Mouse (Mus musculus) midbrain, embryonic 11.5 days (tissue): ENCODE data around the gene Chmp6. TPM values are rescaled to one million over a fixed set of nuclear protein-coding genes. Genes with fewer than 3 reads are reported as not detected.

Source experiments
- ATAC-seq: fragments of 200-750 bp; cut with Nextera tagmentation; 2 replicates; pipeline ENCODE4 v1.8.0; 2017; ENCODE audit warnings: moderate TSS enrichment, moderate library complexity; ENCODE audit not compliant: low FRiP score
- DNase-seq: peaks from one replicate; pipeline ENCODE4 v3.0.0; 2015; ENCODE audit warnings: low spot score; ENCODE audit errors: missing footprints
- H3K27ac ChIP-seq: fragments of 300-500 bp; sonication (generic); 2 replicates; pipeline ENCODE4 v1.5.1; 2014; ENCODE audit warnings: low read depth, low read length
- H3K27me3 ChIP-seq: fragments of 300-500 bp; sonication (generic); 2 replicates; pipeline ENCODE4 v1.6.1; 2014; ENCODE audit warnings: mild to moderate bottlenecking, low read length, moderate library complexity, mixed read lengths; ENCODE audit not compliant: control insufficient read depth, insufficient read depth
- H3K36me3 ChIP-seq: fragments of 300-500 bp; sonication (generic); 2 replicates; pipeline ENCODE4 v1.6.1; 2014; ENCODE audit warnings: mild to moderate bottlenecking, low read length, moderate library complexity, mixed read lengths; ENCODE audit not compliant: control insufficient read depth, insufficient read depth
- H3K4me1 ChIP-seq: fragments of 300-500 bp; sonication (generic); 2 replicates; pipeline ENCODE4 v1.6.1; 2014; ENCODE audit warnings: low read length; ENCODE audit not compliant: control insufficient read depth, insufficient read depth
- H3K4me2 ChIP-seq: fragments of 300-500 bp; sonication (generic); 2 replicates; pipeline ENCODE4 v1.6.1; 2014; ENCODE audit warnings: mild to moderate bottlenecking, moderate library complexity
- H3K4me3 ChIP-seq: fragments of 300-500 bp; sonication (generic); 2 replicates; pipeline ENCODE4 v1.5.1; 2014; ENCODE audit warnings: low read depth, low read length
- H3K9ac ChIP-seq: fragments of 300-500 bp; sonication (generic); 2 replicates; pipeline ENCODE4 v1.6.1; 2014; ENCODE audit warnings: low read length
- H3K9me3 ChIP-seq: fragments of 300-500 bp; sonication (generic); 2 replicates; pipeline ENCODE4 v1.6.1; 2016; ENCODE audit warnings: low read length; ENCODE audit not compliant: control insufficient read depth
- WGBS: fragments of 180-500 bp; shearing (Covaris S2); extraction: QIAGEN DNeasy Blood & Tissue Kit; methylation state at CpG from one replicate; pipeline ENCODE4 v1.1.7; 2014; 5-methylcytosine and 5-hydroxymethylcytosine counted together
- polyA plus RNA-seq: library from polyadenylated mRNA; unstranded; fragments of >200 nt; fragmentation: Nextera tagmentation; extraction: Ambion mirVana; gene quantifications from 2 replicates; pipeline ENCODE4 v1.2.1, GENCODE M21; 2014

The Chmp6 gene
- polyA plus RNA-seq, 1 experiment from 2014 or later, result 91.8 TPM

DNA sequence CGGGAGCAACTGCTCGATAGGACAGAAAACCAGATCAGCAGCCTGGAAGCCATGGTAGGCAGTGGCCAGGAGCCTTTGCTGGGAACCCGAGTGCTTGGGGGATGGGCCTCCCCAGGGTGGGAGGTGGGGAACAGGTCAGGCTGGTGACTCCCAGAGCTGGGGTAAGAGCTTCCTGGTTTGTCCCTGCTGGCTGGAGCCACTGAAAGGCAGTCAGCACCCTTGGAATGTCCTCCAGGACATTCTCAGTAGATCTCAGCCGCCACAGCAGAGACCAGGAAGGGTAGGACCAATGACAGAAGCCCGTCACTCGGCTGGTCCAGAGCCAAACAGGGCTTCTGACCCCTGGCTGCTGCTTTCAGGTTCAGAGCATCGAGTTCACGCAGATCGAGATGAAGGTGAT is 2.4 kb downstream of the Chmp6 start:
- Histone ChIP-seq H3K27ac (no peak overlapping the region), H3K9me3 (no peaks in the 10 kb centered on the region), H3K36me3 (peaks cover 11% of the 10 kb centered on the region; the same call in 1 of the 2 replicates), H3K27me3 (no peaks in the 10 kb centered on the region), H3K4me3 (no peak overlapping the region), H3K9ac (no peak overlapping the region), H3K4me2 (no peak overlapping the region), H3K4me1 (peaks cover 19% of the 10 kb centered on the region)
- DNase-seq (no peak), ATAC-seq (no peak)
- WGBS, result 88% methylated on average over 9 of the region's 9 CpGs

DNA sequence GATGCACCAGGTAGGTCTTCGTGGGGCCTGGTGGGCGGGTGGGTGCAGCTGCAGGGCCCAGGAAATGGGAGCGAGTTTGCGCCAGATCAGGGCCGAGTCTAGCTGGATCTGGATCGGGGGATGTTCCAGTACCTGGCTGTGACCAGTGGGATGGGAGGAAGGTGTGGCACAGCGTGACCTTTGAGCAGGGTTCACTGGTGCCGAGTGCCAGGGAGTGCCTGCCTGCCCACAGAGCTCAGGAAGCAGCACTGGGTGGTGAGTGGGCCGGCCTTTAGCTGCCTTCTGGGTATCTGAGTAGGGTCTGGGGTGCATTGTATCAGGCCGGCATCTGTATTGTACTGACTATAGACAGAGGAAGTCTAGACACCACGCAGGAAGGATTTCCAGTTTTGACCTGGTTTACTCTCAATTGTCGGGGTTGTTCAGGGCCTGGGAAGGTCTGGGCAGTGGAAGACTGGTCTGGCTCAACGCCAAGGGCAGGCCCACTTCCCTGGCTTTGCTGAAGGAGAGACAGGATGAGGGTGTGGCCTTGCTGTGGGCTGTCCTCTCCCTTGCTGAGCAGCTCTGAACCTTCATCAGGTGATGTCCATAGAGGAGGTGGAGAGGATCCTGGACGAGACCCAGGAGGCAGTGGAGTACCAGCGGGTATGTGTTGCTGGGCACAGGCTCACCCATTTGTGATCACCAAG is 3.0 kb downstream of the Chmp6 start:
- Histone ChIP-seq H3K27ac (no peak overlapping the region), H3K36me3 (peaks cover 11% of the 10 kb centered on the region; the same call in 1 of the 2 replicates), H3K9me3 (no peaks in the 10 kb centered on the region), H3K4me2 (no peak overlapping the region), H3K27me3 (no peaks in the 10 kb centered on the region), H3K9ac (no peak overlapping the region), H3K4me1 (peaks cover 19% of the 10 kb centered on the region), H3K4me3 (no peak overlapping the region)
- DNase-seq, result no peak
- 94% methylated on average over 15 of the region's 15 CpGs for WGBS
- no peak for ATAC-seq

DNA sequence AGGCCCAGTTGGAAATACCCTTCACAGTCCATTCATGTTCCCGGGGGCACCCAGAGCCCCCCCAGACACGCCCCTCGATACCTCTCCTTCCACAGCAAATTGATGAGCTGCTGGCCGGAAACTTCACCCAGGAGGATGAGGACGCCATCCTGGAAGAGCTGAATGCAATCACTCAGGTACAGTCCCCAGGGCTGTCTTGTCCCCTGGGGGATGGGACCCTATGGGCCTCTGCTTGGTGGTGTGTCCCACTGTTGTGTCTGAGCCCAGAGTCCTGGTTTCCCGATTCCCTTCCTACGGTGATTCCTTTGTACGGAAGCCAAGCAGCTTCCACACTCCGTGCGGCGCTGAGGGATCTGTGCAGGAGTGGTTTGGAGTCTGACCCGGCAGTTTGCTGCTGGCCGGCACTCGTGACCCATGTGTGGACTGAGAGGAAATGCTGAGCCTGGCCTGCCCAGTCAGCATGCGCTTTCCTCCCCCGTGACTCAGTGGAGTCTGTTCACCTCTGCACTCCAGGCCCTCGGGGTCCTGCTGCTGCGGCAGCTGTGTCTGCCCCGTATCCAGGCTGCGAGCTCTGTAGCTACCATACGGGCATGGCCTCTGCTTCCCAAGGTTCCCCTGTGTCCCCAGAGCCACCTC is 3.7 kb downstream of the Chmp6 start:
- Histone ChIP-seq H3K36me3 (peaks cover 11% of the 10 kb centered on the region; the same call in 1 of the 2 replicates), H3K4me1 (peaks cover 19% of the 10 kb centered on the region), H3K4me2 (no peak overlapping the region), H3K27ac (no peak overlapping the region), H3K27me3 (no peaks in the 10 kb centered on the region), H3K9ac (no peak overlapping the region), H3K9me3 (no peaks in the 10 kb centered on the region), H3K4me3 (no peak overlapping the region)
- ATAC-seq (no peak), DNase-seq (no peak)
- 92% methylated on average over 21 of the region's 21 CpGs for WGBS

DNA sequence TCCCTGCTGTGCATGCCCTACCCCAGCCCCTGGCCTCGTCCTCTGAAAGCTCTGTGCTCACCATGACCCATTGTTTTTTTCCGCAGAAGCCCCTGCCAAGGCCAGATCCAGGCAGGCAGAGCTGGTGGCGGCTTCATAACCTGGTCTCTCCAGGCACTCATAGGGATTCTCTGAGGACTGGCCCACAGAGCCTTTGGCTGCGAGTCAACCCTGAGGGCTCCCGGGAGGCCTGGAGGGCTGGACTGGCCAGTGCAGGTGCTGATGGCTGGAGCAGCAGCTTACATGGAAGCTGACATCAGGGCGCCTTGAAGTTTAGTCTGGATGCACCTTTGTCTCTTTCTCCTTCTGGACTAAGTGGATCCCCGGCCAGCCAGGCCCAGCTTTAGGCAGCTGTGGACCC is 5.3 kb downstream of the Chmp6 start:
- Histone ChIP-seq H3K9ac (no peak overlapping the region), H3K4me1 (peaks cover 12% of the 10 kb centered on the region), H3K36me3 (peaks cover 11% of the 10 kb centered on the region; the same call in 1 of the 2 replicates), H3K4me3 (no peak overlapping the region), H3K27me3 (no peaks in the 10 kb centered on the region), H3K9me3 (no peaks in the 10 kb centered on the region), H3K27ac (no peak overlapping the region), H3K4me2 (no peak overlapping the region)
- ATAC-seq, result no peak
- DNase-seq, result no peak
- WGBS, result 87% methylated on average over 7 of the region's 7 CpGs

DNA sequence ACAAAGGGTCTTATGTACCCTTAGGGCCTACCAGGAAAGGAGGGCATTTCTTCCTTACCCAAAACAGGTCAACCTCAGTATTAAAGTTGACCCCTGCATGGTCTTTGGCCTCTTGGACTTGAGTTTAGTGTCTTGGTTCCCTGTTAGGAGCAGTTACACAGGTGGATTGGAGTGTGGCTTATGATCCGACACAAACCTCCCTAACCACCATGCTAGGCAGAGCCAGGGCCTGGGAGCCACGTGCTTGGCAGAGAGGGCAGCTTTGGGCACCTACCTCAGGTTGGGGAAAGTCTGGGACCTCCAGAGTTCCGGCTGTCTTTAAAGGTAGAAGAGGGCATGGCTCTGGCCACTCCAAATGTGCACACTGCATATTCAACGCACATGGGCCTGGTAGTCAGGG is 6.2 kb downstream of the Chmp6 start:
- Histone ChIP-seq H3K9me3 (no peaks in the 10 kb centered on the region), H3K4me3 (no peak overlapping the region), H3K27me3 (no peaks in the 10 kb centered on the region), H3K27ac (no peak overlapping the region), H3K36me3 (peaks cover 11% of the 10 kb centered on the region; the same call in 1 of the 2 replicates), H3K4me2 (no peak overlapping the region), H3K4me1 (peaks cover 9% of the 10 kb centered on the region), H3K9ac (no peak overlapping the region)
- DNase-seq (no peak), ATAC-seq (no peak)
- 92% methylated on average over 4 of the region's 4 CpGs for WGBS

DNA sequence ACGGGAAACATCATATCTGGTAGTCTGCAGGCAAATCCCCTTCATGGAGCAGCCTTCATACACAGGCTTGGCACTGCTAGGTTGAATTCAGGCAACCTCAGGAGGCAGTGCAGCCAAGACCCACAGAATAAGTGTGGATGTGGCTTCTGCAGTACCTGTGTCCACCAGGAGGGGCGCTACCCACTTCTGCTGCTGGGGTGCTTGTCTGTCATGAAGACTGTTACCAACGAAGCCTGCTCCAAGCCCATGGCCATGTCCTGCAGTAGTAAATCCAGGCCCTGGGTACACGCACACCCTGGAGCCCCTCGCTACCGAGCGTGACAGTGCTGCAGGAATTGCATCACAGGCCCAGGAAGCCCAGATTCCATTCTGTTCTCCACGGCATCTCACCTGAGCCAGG is 6.7 kb downstream of the Chmp6 start:
- peak; percentile 8; the same call in 1 of the 2 replicates for ATAC-seq
- Histone ChIP-seq H3K4me1 (peaks cover 5% of the 10 kb centered on the region; the same call in 1 of the 2 replicates), H3K9me3 (no peaks in the 10 kb centered on the region), H3K27ac (no peak overlapping the region), H3K9ac (no peak overlapping the region), H3K4me3 (no peak overlapping the region), H3K4me2 (no peak overlapping the region), H3K27me3 (no peaks in the 10 kb centered on the region), H3K36me3 (peaks cover 11% of the 10 kb centered on the region; the same call in 1 of the 2 replicates)
- DNase-seq, result peak; percentile 96
- WGBS, result 72% methylated on average over 8 of the region's 8 CpGs

DNA sequence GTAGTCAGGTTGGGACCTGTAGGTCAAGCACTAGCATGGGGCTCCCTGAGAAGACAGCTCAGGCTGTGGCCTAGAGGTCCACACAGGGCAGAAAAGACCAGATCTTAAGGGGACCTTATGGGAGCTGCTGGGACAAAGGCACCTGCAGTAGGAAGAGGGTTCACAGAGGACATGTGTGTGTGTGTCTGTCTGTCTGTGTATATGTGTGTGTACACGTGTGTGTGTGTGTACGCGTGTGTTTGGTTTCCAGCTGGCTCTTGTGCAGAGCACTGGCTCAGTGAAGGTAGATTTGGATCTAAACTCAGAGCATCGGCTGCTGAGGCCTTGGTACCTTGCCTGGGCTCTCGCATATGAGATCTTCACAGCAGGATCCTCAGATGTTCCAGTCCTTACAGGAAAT is 7.4 kb downstream of the Chmp6 start:
- no peaks in the 10 kb centered on the region for H3K27me3 ChIP-seq
- no peak overlapping the region for H3K9ac ChIP-seq
- whole genome bisulfite sequencing, result 90% methylated on average over 5 of the region's 5 CpGs
- peaks cover 11% of the 10 kb centered on the region; the same call in 1 of the 2 replicates for H3K36me3 ChIP-seq
- DNase-seq (peak; percentile 77), ATAC-seq (no peak)
- H3K4me2 ChIP-seq, result no peak overlapping the region
- no peaks in the 10 kb centered on the region for H3K4me1 ChIP-seq
- no peaks in the 10 kb centered on the region for H3K9me3 ChIP-seq
- H3K27ac ChIP-seq, result no peak overlapping the region
- no peak overlapping the region for H3K4me3 ChIP-seq

DNA sequence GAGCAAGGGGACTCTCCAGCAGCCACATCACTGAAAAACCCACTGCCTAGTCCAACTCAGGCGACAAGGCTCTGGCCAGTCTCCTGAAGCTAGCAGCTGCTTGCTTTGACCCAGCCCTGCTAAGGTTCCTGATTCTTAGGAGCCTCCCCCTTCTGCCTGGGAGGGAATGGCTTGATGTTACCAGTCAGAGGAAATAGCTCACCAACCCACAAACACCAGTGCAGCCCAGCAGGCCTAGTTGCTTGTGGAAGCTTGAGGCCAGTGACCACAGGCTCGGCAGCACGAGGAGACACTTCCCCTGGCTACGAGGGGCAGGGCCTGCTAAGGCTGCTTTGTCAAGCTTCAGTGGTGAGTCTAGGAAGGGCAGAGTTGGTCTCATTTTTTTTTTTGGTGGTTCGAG is 11.9 kb downstream of the Chmp6 start:
- DNase-seq (no peak), ATAC-seq (no peak)
- 77% methylated on average over 5 of the region's 5 CpGs for WGBS
- H3K4me3 ChIP-seq, result no peak overlapping the region
- no peak overlapping the region for H3K9ac ChIP-seq
- no peaks in the 10 kb centered on the region for H3K27me3 ChIP-seq
- H3K4me1 ChIP-seq, result no peaks in the 10 kb centered on the region
- H3K36me3 ChIP-seq, result no peaks in the 10 kb centered on the region
- no peak overlapping the region for H3K4me2 ChIP-seq
- no peaks in the 10 kb centered on the region for H3K9me3 ChIP-seq
- no peak overlapping the region for H3K27ac ChIP-seq

DNA sequence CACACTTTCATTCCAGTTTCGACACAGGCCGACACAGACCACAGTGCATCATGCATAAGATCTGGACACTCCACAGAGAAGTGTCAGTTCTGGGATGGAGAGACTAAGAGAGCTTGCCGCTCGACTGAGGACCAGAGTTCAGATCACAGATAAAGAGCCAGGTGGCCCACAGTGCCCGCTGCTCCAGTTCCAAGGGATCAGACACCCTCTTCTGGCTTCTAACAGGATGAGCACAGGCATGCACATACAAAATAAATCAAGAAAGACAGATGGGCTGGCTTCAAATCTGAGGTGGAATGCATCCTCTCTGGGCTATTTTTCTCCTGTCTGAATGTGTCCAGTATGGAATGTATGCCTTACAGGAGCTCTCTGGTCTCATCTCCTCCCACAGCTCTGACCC is 13.5 kb downstream of the Chmp6 start:
- Histone ChIP-seq H3K27me3 (no peaks in the 10 kb centered on the region), H3K36me3 (no peaks in the 10 kb centered on the region), H3K9me3 (no peaks in the 10 kb centered on the region), H3K4me3 (no peak overlapping the region), H3K27ac (no peak overlapping the region), H3K4me1 (no peaks in the 10 kb centered on the region), H3K9ac (no peak overlapping the region), H3K4me2 (no peak overlapping the region)
- WGBS, result 92% methylated on average over 5 of the region's 5 CpGs
- ATAC-seq (no peak), DNase-seq (no peak)
